Mouse (Mus musculus): Measurements from ENCODE around the gene Dbil5.
"Not testable (repeated sequence)": the region's sequence is repeated elsewhere in the genome, so short reads cannot be mapped to it uniquely, and the experiment has no call there.

Gene Dbil5

GRCm38 (mm10) chr11:76217390-76217800 lies at the start of gene Dbil5, which contains the start of gene Gemin4:
Gene Dbil5, plus strand, starts transcription at chr11:76217608.
Gene Gemin4, minus strand, starts transcription at chr11:76217664.
- DNase-seq (ENCODE audit: extremely low spot score, low read depth, low spot score): peak; percentile 95

- no peak for DNase-seq (ENCODE audit: extremely low spot score, low read depth, low spot score)
These were observed 48.4 kb upstream of the Dbil5 start for GRCm38 (mm10) chr11:76168976-76169375.

GRCm38 (mm10) chr11:76170207-76170606 lies 47.2 kb upstream of the Dbil5 start:
- DNase-seq (ENCODE audit: extremely low spot score, low read depth, low spot score): no peak

DNA sequence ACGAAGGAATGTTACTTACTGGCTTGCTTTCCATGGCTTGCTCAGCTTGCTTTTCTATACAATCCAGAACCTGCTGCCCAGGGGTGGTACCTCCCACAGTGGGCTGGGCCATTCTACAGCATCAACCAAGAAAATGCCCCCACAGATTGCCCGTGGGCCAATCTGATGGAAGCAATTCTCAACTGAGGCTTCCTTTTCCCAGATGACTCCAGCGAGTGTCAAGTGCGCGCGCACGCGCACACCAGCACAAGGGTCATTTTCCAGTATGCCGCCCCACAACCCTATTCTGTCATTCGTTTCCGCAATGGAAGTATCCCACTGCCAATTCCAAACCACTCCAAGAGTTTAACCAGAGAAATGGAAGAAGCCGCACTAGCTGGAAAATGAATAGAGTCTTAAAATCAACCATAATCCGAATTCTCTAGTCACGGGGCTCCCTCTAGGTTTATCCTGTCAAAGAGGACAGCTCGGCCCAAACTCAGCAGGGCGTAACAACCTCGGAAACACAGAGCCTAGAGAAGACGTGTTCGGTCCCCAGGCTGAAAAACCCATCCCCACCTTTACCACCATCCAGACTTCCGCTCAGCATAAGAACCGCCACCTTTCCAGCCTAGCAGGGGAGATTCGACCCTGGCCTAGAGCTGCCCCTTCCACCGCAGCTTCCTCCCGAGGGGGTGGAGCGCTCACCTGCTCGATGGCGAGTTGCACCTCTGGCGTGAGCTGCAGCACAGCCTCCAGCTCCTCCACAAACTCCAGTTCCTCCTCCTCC lies 38.5 kb upstream of the Dbil5 start:
- no peak for DNase-seq (ENCODE audit: extremely low spot score, low read depth, low spot score)

DNA sequence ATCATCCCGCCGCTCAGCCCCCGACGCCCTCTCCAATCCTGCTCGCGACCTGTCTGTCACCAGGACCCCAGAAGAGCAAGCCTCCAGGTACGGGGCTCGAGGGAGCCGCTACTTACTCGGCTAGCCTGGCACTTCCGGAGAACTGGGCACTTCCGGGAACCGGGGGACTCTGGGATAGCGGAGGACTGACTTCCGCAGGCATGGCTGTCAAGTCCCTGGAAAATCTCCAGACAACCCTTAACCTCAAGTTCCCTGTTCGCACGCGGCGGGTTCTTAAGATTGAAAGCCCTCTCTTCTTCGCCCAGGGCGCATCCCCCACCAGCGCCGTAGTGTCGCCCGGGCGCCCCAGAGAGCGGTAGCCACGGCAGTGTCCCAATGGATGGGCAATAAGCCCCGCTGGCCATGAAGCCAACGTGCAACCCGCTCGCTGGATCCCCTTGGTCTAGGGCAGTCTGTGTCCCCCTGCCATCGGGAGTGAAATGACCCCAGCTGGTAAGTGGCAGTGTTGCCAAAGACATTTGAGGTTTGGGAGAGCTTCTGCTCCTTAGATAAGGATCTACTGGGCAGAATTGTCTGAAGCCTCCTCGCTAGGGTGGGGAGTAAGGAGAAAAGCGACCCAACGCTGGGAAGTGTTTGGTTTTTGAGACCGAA lies 37.8 kb upstream of the Dbil5 start, which contains the start of the genes Vps53 and Fam57a:
Vps53 (minus strand) TSS at position 153 of the 651 bp plus-strand sequence.
Fam57a (plus strand) TSS at position 177 of the 651 bp plus-strand sequence.
- no peak for DNase-seq (ENCODE audit: extremely low spot score, low read depth, low spot score)

GRCm38 (mm10) chr11:76180146-76180540 lies 37.3 kb upstream of the Dbil5 start:
- no peak for DNase-seq (ENCODE audit: extremely low spot score, low read depth, low spot score)

- DNase-seq (ENCODE audit: extremely low spot score, low read depth, low spot score): no peak
These were observed 33.7 kb upstream of the Dbil5 start for GRCm38 (mm10) chr11:76183745-76184144.

DNA sequence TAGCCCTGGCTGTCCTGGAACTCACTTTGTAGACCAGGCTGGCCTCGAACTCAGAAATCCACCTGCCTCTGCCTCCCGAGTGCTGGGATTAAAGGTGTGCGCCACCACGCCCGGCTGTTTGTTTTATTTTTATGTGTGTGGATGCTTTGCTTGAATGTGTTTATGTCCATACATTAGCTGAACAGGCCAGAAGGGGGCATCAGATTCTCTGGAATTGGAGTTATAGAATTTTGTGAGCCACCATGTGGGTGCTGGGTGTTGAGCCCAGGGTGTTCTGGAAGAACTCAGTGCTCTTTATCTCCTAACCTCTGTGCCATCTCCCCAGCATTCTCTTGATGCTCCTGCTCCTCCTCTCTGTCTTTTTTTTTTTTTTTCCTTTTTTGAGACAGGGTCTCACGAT lies 30.5 kb upstream of the Dbil5 start:
- no peak for DNase-seq (ENCODE audit: extremely low spot score, low read depth, low spot score)

DNA sequence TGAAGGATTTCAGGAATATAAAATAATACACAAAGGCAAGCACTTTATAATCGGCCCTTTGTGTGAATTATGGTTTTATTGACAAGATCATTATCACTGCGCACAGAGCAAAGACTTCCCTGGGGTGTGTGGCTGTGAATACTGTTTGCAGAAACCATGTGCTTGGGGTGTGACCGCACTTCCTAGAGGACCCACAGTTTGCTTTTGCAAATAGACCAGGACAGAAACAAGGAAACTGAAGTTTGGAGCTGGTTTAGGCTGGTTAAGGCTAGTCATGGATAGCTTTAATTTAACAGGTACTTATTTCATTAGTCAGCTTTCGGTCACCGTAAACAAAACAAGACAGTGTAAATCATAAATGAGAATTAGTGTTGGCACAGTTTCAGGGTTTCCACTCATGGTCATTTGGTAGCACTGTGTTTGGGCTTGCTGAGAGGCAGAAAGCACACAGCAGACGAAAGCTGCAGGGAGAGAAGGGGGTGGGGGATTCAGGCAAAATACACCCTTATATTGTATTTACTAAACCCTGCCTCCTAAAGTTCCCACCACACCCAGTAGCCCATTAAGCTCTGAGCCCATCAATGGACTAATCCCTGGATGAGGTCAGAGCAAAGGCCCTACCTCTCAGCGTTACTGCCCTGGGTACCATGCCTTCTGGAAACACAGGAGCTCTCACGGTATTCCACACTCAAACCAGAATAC lies 21.0 kb upstream of the Dbil5 start:
- DNase-seq (ENCODE audit: extremely low spot score, low read depth, low spot score): no peak

- no peak for DNase-seq (ENCODE audit: extremely low spot score, low read depth, low spot score)
These were observed 20.4 kb upstream of the Dbil5 start for GRCm38 (mm10) chr11:76196977-76197469.

DNA sequence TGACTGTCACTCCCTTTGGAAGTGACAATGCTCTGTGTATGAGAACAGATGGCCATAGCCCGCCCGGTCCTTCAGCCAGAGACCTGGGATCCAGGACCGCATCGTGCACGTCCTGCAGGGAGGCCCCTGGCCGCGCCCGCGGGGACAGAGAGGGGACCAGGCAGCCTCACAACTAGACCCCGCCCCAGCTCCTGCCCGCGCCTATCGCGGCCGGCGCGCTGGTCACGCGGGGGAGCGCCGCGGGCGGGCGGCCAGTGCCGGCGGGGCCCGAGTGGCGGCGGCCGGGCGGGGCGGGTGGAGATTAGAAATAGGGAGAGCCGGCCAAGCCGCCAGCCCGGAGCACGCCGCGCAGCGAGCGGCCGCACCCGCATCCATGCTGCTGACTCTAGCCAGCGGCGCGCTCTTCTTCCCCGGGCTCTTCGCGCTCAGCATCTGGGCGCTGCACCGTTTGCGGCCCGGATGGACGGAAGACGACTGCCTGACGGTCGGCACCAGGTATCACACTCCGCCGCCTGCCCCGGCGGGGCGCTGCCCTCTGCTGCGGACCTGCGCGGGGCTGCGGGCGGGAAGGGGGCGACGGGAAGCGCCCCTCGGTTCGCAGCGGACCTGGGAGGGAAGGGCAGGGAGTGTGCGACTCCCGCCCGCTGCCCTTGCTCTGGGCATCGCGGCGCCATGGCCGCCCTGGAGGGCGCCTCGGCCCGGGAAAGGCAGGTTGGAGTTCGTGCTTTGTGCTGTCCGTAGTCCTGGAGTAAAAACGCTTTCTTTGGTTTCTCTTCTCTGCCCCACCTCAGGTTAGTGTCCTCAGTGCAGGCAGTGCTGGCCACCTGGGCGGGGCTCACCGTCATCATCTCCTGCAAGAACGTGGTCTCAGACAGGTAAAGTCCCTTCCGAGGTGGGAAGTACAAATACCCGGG lies 15.4 kb upstream of the Dbil5 start:
- DNase-seq (ENCODE audit: extremely low spot score, low read depth, low spot score): no peak

GRCm38 (mm10) chr11:76206793-76207192 lies 10.6 kb upstream of the Dbil5 start:
- no peak for DNase-seq (ENCODE audit: extremely low spot score, low read depth, low spot score)

- no peak for DNase-seq (ENCODE audit: extremely low spot score, low read depth, low spot score)
These were observed 7.0 kb upstream of the Dbil5 start for GRCm38 (mm10) chr11:76210228-76210985.

GRCm38 (mm10) chr11:76211595-76211994 lies 5.8 kb upstream of the Dbil5 start:
- not testable (repeated sequence) for DNase-seq (ENCODE audit: extremely low spot score, low read depth, low spot score)

DNA sequence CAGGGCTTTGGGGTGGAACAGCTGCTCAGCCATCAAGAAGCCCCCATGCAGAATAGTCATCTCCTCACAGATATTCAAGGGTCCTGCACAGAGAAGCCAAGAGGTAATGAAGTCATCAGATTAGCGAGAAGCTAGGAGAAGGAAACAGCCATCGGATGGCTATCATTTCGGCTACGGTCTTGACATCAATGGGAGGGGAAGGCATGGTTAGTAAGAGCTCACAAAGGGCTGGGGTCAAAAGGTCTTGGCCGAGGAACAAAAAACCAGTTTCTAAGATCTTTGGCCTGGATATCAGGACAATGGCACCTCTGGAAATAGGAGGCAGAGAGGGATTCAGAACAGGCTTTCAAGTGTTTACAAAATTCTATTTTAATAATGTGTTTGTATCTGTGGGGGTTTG lies 3.6 kb upstream of the Dbil5 start:
- no peak for DNase-seq (ENCODE audit: extremely low spot score, low read depth, low spot score)

DNA sequence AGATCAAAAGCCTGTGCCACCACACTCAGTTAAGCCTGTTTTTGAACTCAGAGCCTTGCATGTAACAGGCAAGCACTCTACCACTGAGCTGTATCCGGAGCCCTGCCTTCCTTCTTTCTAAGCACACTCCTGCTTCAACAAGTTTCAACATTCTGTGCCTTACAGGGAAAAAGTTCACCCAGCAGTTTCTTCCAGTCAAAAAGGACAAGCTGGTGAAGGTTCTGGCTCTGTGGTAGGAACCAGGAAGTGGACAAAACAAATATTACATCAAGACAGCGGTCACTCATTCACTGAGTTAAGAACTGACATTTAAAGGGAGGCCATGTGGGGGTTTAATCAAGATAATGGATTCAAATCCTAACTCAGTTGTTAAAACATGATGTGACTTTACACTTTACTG lies 2.4 kb upstream of the Dbil5 start:
- no peak for DNase-seq (ENCODE audit: extremely low spot score, low read depth, low spot score)

DNA sequence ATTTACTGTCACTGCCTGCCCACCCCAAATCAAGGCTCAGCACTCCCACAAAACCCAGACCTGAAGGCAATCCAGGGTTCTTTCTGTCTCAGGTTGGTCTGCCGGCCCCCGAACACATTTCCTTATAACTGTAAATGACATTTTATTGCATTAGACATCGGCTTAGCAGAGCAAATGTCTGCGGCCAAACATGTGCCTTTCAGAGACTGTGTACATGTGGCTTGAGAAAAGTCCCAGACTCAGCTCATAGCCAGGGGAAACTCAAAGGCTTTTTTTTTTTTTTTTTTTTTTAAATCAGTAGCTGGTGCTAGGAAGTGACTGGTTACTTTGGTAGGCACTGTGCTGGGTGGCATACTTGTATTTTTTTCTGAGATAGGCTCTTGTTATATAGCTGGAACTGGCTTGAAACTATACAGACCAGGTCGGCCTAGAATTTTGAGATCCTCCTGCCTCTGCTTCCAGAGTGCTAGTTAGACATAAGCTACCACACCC lies 1.3 kb upstream of the Dbil5 start:
- DNase-seq (ENCODE audit: extremely low spot score, low read depth, low spot score): no peak

DNA sequence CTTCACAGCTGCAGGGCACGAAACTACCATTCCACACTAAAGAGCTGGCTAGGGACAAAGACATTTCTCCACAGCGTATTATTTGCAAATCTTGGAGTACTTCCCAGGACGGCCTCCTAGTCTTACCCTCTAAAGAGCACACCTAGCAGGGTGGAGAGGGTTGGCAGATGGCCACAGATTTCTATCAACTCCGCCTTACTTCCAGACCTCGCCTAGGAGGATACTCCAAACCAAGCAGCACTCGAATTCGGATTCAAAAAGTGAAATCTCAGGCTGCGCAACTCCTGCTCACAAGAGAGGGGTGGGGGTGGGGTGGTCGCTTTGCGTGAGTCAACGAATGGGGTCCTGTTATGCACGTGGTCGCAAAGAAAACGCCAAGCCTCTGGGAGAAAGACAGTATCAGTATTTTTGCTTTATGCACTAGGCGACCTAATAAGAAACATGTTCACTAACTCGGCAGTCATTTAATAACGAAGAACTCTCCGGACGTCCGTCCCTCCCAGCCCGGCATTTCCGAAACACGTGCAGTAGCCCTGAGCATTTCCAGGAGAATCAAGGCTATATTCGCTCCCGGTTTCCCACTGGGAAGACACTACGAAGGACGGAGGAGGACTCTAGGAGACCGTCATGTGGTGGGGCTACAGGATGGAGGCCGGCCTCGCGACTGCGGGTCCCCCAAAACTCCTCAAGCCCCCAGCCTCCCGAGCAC lies 573 bp upstream of the Dbil5 start:
- DNase-seq (ENCODE audit: extremely low spot score, low read depth, low spot score): no peak

DNA sequence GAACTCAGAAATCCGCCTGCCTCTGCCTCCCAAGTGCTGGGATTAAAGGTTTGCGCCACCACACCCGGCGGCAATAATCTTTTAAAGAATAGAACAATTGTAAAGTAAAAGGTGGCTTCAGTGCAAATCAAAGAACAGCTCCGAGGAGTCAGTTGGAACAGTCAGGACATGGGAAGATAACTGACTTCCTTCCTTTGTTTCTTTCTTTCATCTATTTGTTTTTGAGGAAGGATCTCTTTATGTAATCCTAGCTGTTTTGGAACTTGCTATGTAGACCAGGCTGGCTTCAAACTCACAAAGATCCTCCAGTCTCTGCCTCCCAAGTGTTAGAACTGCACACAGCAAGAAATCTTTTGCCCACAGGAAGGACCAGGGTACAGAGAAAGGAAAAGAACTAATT lies 7.2 kb downstream of the Dbil5 start:
- no peak for DNase-seq (ENCODE audit: extremely low spot score, low read depth, low spot score)

All from hindlimb bud, embryonic 11.5 days (tissue).